Mouse (Mus musculus) E14TG2a.4 (cell line): ENCODE data around the gene Olfr1048.
"Not testable (repeated sequence)": the region's sequence is repeated elsewhere in the genome, so short reads cannot be mapped to it uniquely, and the experiment has no call there.

Source experiments
- H3K27me3 ChIP-seq: 2 replicates; pipeline ENCODE4 v1.6.1; 2014; ENCODE audit warnings: low read length, control low read depth; ENCODE audit not compliant: insufficient read depth
- H3K36me3 ChIP-seq: 2 replicates; pipeline ENCODE4 v1.6.1; 2014; ENCODE audit warnings: low read length, control low read depth; ENCODE audit not compliant: insufficient read depth
- H3K4me1 ChIP-seq: replicated peaks from 2 replicates; pipeline ENCODE4 v1.6.1; 2014; ENCODE audit warnings: low read depth, low read length, control low read depth
- H3K4me3 ChIP-seq: replicated peaks from 2 replicates; pipeline ENCODE4 v1.5.1; 2014; ENCODE audit warnings: mild to moderate bottlenecking, low read length
- H3K9me3 ChIP-seq: 2 replicates; pipeline ENCODE4 v1.6.1; 2014; ENCODE audit warnings: low read length, control low read depth
- CTCF ChIP-seq: conservative IDR thresholded peaks from 2 replicates; pipeline ENCODE4 v1.5.1; 2014; ENCODE audit warnings: low read length
- NANOG ChIP-seq: IDR thresholded peaks from 2 replicates; pipeline ENCODE4 v1.6.1; 2014; ENCODE audit warnings: borderline replicate concordance, low read length, mixed read lengths
- POU5F1 ChIP-seq: IDR thresholded peaks from 2 replicates; pipeline ENCODE4 v1.6.1; 2014; ENCODE audit warnings: low read length, borderline replicate concordance

The Olfr1048 gene

DNA sequence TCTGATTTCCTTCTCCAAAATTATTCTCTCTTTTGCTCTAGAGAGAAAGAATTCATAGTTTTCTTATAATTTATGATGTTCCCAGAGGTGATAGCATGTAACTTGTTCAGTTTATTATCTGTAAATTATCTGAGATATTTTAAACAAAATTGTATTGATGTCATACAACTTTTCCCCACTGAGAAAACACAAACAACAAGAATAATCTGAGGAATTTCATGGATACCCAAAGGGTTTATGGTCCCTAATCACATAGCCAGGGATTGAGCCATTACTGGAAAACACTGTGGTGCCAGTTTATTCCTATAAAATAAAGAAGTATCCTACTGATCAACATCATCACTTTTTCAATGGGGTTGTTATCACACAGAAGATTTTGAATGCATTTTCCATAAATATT is at the start of gene Olfr1048:
TSS of gene Olfr1048 (minus strand) at position 101 of the 400 bp plus-strand sequence.
- no peak within 1 kb of the TSS for H3K4me3 ChIP-seq
- H3K9me3 ChIP-seq = 0 out of 2 replicates have a peak, but pooled peaks cover under 1% of the 10 kb centered on the region
- no peaks in the 10 kb centered on the region for H3K36me3 ChIP-seq
- TF ChIP-seq CTCF (no peak), POU5F1 (no peak), NANOG (no peak)
- H3K27me3 ChIP-seq = no peaks in the 10 kb centered on the region
- no peaks in the 10 kb centered on the region for H3K4me1 ChIP-seq

GRCm38 (mm10) chr2:86278988-86279387 is 38.9 kb upstream of the Olfr1048 start, which contains the start of gene Olfr1051:
Olfr1051 (minus strand) TSS chr2:86279088.
- not testable (repeated sequence) for H3K9me3 ChIP-seq, H3K36me3 ChIP-seq, H3K4me3 ChIP-seq, H3K27me3 ChIP-seq, H3K4me1 ChIP-seq

GRCm38 (mm10) chr2:86258228-86258627 is 18.1 kb upstream of the Olfr1048 start, which contains the start of gene Olfr1049:
Olfr1049 (minus strand) TSS chr2:86258328.
- H3K27me3 ChIP-seq, H3K4me1 ChIP-seq, H3K4me3 ChIP-seq, H3K36me3 ChIP-seq: not testable (repeated sequence)
- peaks cover 19% of the 10 kb centered on the region for H3K9me3 ChIP-seq

GRCm38 (mm10) chr2:86231301-86231700 is 8.8 kb downstream of the Olfr1048 start, which contains the start of gene Olfr1047:
Olfr1047 (minus strand) TSS chr2:86231401.
- Histone ChIP-seq H3K27me3 (no peaks in the 10 kb centered on the region), H3K36me3 (no peaks in the 10 kb centered on the region), H3K9me3 (no peaks in the 10 kb centered on the region), H3K4me3 (no peak within 1 kb of the TSS), H3K4me1 (no peaks in the 10 kb centered on the region)
- TF ChIP-seq NANOG (no peak), CTCF (no peak), POU5F1 (no peak)

GRCm38 (mm10) chr2:86219214-86219613 is 20.9 kb downstream of the Olfr1048 start, which contains the start of gene Olfr1046:
Olfr1046 (minus strand) TSS chr2:86219314.
- no peaks in the 10 kb centered on the region for H3K4me1 ChIP-seq
- H3K36me3 ChIP-seq = no peaks in the 10 kb centered on the region
- no peak within 1 kb of the TSS for H3K4me3 ChIP-seq
- H3K27me3 ChIP-seq = no peaks in the 10 kb centered on the region
- H3K9me3 ChIP-seq = no peaks in the 10 kb centered on the region
- TF ChIP-seq NANOG (no peak), CTCF (no peak), POU5F1 (no peak)

DNA sequence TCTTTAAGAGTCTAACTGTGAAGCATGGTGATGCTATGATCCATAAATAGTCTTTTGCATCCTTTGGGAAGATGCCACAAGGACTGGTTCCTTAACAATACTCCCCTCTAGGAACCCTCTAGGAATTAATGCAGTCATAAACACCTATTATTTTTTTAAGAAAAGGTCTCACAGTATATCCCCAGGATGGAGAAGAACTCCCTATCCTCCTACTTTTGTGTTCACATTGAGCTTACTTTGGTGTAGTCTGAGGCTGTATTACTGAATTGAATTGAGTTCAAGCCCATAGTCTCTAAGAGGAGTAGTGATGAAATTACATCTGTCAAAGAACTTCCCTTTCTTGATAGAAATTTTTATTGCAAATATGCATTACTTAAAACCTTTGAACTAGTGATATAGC is 37.2 kb downstream of the Olfr1048 start, which contains the start of gene Olfr1045:
TSS of gene Olfr1045 (minus strand) at position 101 of the 400 bp plus-strand sequence.
- H3K36me3 ChIP-seq = no peaks in the 10 kb centered on the region
- H3K27me3 ChIP-seq = no peaks in the 10 kb centered on the region
- no peaks in the 10 kb centered on the region for H3K4me1 ChIP-seq
- H3K9me3 ChIP-seq = no peaks in the 10 kb centered on the region
- no peak within 1 kb of the TSS for H3K4me3 ChIP-seq
- TF ChIP-seq NANOG (no peak), CTCF (no peak), POU5F1 (no peak)

- H3K9me3 ChIP-seq = peaks cover 5% of the 10 kb centered on the region
- no peak for TF ChIP-seq NANOG
- TF ChIP-seq POU5F1 = no peak
- no peak for TF ChIP-seq CTCF
- no peak overlapping the region for H3K4me3 ChIP-seq
- no peaks in the 10 kb centered on the region for H3K27me3 ChIP-seq
- H3K36me3 ChIP-seq = no peaks in the 10 kb centered on the region
- no peaks in the 10 kb centered on the region for H3K4me1 ChIP-seq
Observed at GRCm38 (mm10) chr2:86195863-86196262, 44.2 kb downstream of the Olfr1048 start.

- no peak within 1 kb of the TSS for H3K4me3 ChIP-seq
- no peaks in the 10 kb centered on the region for H3K9me3 ChIP-seq
- H3K36me3 ChIP-seq = no peaks in the 10 kb centered on the region
- peaks cover 6% of the 10 kb centered on the region; the same call in 1 of the 2 replicates for H3K4me1 ChIP-seq
- TF ChIP-seq NANOG (no peak), CTCF (no peak), POU5F1 (no peak)
- H3K27me3 ChIP-seq = no peaks in the 10 kb centered on the region
Observed at GRCm38 (mm10) chr2:86185583-86185982, 54.5 kb downstream of the Olfr1048 start, which contains the start of gene Olfr52. Olfr52 (minus strand) TSS chr2:86185683.
